ENCODE assay signal across 8 mouse cellular contexts in the genomic region with DNA sequence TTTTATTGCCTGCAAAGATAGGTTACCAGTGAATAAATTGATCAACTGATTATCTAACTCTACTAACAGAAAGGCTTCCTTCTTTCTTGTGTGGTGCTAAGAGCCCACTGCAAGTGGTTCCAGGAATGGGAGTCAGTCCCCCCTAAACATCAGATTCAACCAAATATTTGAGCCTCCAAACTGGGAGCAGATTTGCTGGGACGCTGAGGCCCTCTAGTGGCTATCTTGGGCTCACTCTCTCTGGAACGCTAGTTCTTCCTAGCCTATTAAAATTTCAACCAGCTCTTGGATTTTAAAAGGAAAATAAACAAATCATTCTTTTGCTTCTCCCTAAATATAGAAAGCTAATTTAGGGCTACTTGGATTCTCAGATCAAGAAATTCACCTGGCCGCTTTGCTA.
DNase-seq lines count a peak whose midpoint lies in the region; ATAC-seq and TF ChIP-seq lines count a peak whose summit lies in the region.

No protein-coding gene starts in this region.

- no peak for TF ChIP-seq POLR2A in MEL (IDR thresholded peaks at IDR 0.05; ENCODE audit: control insufficient read depth in 1 of 2, insufficient read depth in 1 of 2, low read depth in 1 of 2, low read length in 2 of 2, poor library complexity in 1 of 2)

- no peak overlapping the region for H3K27ac ChIP-seq in hindbrain, embryonic 11.5 days (ENCODE audit: low read depth, low read length)
- no peak overlapping the region for H3K27ac ChIP-seq in hindbrain, embryonic 13.5 days
- no peak overlapping the region for H3K27ac ChIP-seq in MEL (ENCODE audit: control insufficient read depth, low read depth, low read length)
- H3K27ac ChIP-seq in left cerebral cortex, adult 2 months = no peak overlapping the region; the same call in 1 of the 2 replicates

- H3K4me3 ChIP-seq in hindbrain, embryonic 11.5 days (ENCODE audit: low read depth, low read length) = no peak overlapping the region
- H3K4me3 ChIP-seq in hindbrain, embryonic 13.5 days = no peak overlapping the region
- H3K4me3 ChIP-seq in MEL (ENCODE audit: control insufficient read depth in 1 of 2, insufficient read depth in 1 of 2, low read depth in 2 of 2, low read length in 2 of 2) = no peak overlapping the region
- H3K4me3 ChIP-seq in left cerebral cortex, adult 2 months = no peak overlapping the region

- TF ChIP-seq RAD21 in MEL (IDR thresholded peaks at IDR 0.05; ENCODE audit: low read depth, low read length) = peak; percentile 16

- H3K4me1 ChIP-seq in hindbrain, embryonic 11.5 days (replicated peaks; ENCODE audit: control insufficient read depth, insufficient read depth, low read length) = no peaks in the 10 kb centered on the region
- 0 out of 2 replicates have a peak, but pooled peaks cover 7% of the 10 kb centered on the region for H3K4me1 ChIP-seq in hindbrain, embryonic 13.5 days (replicated peaks)
- no peaks in the 10 kb centered on the region for H3K4me1 ChIP-seq in MEL (ENCODE audit: control insufficient read depth in 1 of 2, insufficient read depth in 2 of 2, low read length in 2 of 2)

- H3K4me2 ChIP-seq in hindbrain, embryonic 11.5 days (replicated peaks; ENCODE audit: low read depth, low read length) = no peak overlapping the region
- no peak overlapping the region for H3K4me2 ChIP-seq in hindbrain, embryonic 13.5 days

- TF ChIP-seq EP300 in MEL (IDR thresholded peaks at IDR 0.05; ENCODE audit: low read depth in 1 of 2, low read length in 2 of 2) = no peak

- H3K9me3 ChIP-seq in hindbrain, embryonic 11.5 days (ENCODE audit: control insufficient read depth, low read length) = no peaks in the 10 kb centered on the region
- H3K9me3 ChIP-seq in hindbrain, embryonic 13.5 days = no peaks in the 10 kb centered on the region
- no peaks in the 10 kb centered on the region for H3K9me3 ChIP-seq in MEL (replicated peaks; ENCODE audit: insufficient read depth, low read length)

- TF ChIP-seq CTCF in MEL (IDR thresholded peaks at IDR 0.05 in 2 of 3, conservative IDR thresholded peaks at IDR 0.05 in 1 of 3; ENCODE audit: control insufficient read depth in 1 of 3, insufficient read depth in 1 of 3, low read depth in 2 of 3, low read length in 3 of 3, poor library complexity in 1 of 3, severe bottlenecking in 1 of 3) = peak in 2 of 3 experiments; percentile 12 to 38; a peak in 3 of 6 replicates
- TF ChIP-seq CTCF in left cerebral cortex, adult 2 months (IDR thresholded peaks at IDR 0.05) = peak; percentile 89

- 25% methylated on average over 3 of the region's 3 CpGs for WGBS in hindbrain, embryonic 11.5 days
- WGBS in hindbrain, embryonic 13.5 days = 28% methylated on average over 3 of the region's 3 CpGs

- peak; percentile 62 for DNase-seq in hindbrain, embryonic 11.5 days (ENCODE audit: low spot score)
- DNase-seq in MEL (ENCODE audit: low read depth, low spot score) = no peak
- DNase-seq in cerebellum, adult 9-10 months = peak; percentile 77
- peak; percentile 38 for DNase-seq in forelimb bud, embryonic 11.5 days (ENCODE audit: low read depth, low spot score)
- peak; percentile 49 to 62 for DNase-seq in left cerebral cortex, adult 2 months (ENCODE audit: extremely low spot score in 1 of 2, low spot score in 2 of 2)
- DNase-seq in retina, adult 2 months (ENCODE audit: low read depth, low spot score) = peak; percentile 42

- H3K36me3 ChIP-seq in hindbrain, embryonic 11.5 days (ENCODE audit: control insufficient read depth, insufficient read depth, low read length) = no peaks in the 10 kb centered on the region
- no peaks in the 10 kb centered on the region for H3K36me3 ChIP-seq in hindbrain, embryonic 13.5 days
- no peaks in the 10 kb centered on the region for H3K36me3 ChIP-seq in MEL (ENCODE audit: control insufficient read depth in 1 of 2, insufficient read depth in 2 of 2, low read length in 2 of 2)

- H3K79me2 ChIP-seq in MEL (ENCODE audit: control insufficient read depth, insufficient read depth, low read length, poor library complexity) = no peaks in the 10 kb centered on the region

- ATAC-seq in hindbrain, embryonic 11.5 days (ENCODE audit: low FRiP score) = peak; percentile 66; the same call in 1 of the 2 replicates
- ATAC-seq in hindbrain, embryonic 13.5 days (ENCODE audit: low FRiP score) = no peak
- no peak for ATAC-seq in activated CD4-positive, CD25-positive, alpha-beta regulatory T cell, adult 4 months

- intact Hi-C loops in left cerebral cortex, adult 2 months (cut with DNase I) = loop anchor here (1.0 to 10.0 kb wide), 4 partner anchors 108 to 630 kb away; no protein-coding TSS in a partner anchor

- H3K27me3 ChIP-seq in hindbrain, embryonic 11.5 days (ENCODE audit: control insufficient read depth, insufficient read depth, low read length) = no peaks in the 10 kb centered on the region
- no peaks in the 10 kb centered on the region for H3K27me3 ChIP-seq in hindbrain, embryonic 13.5 days
- H3K27me3 ChIP-seq in MEL (ENCODE audit: control insufficient read depth in 1 of 2, insufficient read depth in 2 of 2, low read length in 2 of 2) = no peaks in the 10 kb centered on the region

- H3K9ac ChIP-seq in hindbrain, embryonic 11.5 days (ENCODE audit: low read depth, low read length) = no peak overlapping the region
- no peak overlapping the region for H3K9ac ChIP-seq in hindbrain, embryonic 13.5 days
- no peak overlapping the region for H3K9ac ChIP-seq in MEL (ENCODE audit: control insufficient read depth, low read depth, low read length, poor library complexity, severe bottlenecking)

TF ChIP-seq in MEL, 35 proteins besides CTCF, POLR2A, EP300 and RAD21:
- TF ChIP-seq USF1 (IDR thresholded peaks at IDR 0.05; ENCODE audit: low read depth, low read length) = no peak
- no peak for TF ChIP-seq BHLHE40 (IDR thresholded peaks at IDR 0.05; ENCODE audit: borderline replicate concordance, low read depth, low read length)
- no peak for TF ChIP-seq ELF1 (IDR thresholded peaks at IDR 0.05; ENCODE audit: low read depth, low read length)
